Comparison of ENCODE assay signal across 34 mouse cellular contexts in the genomic region with DNA sequence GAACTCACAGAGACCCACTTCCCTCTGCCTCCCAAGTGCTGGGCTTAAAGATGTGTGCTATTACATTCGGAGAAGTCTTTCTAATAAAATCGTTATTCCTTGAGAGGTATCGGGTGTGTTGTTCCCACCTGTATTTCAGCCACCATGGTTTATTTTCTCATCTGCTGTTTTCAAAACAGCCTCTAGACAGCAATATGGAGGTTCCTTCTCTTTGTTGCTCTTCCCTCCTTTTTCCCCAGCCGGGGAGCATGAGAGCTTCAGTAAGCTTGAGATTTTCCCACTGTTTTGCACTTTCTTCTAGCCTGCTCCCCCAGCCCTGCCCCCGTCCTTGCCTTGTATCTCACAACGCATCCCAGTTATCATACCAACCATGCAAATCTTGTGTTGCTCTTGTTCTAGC.
"Had no signal": no experiment of that assay in that cellular context is flagged by ENCODE, and none has a peak within 500 bp of the region (broad histone marks: within the 10 kb centered on the region; RNA-seq: fewer than 3 reads in every experiment).

No protein-coding gene starts in this region.

- H3K9me3 ChIP-seq: heart, embryonic 10.5 days; heart, embryonic 12.5 days; heart, embryonic 13.5 days; heart, embryonic 15.5 days; hindbrain, embryonic 10.5 days; hindbrain, embryonic 12.5 days; hindbrain, embryonic 13.5 days; hindbrain, embryonic 15.5 days; intestine, embryonic 15.5 days; kidney, embryonic 15.5 days had no signal

- ATAC-seq: hindbrain, embryonic 16.5 days; hindbrain, postnatal 0 days; inflammation-experienced regulatory T-cells, adult 6 months; intestine, embryonic 15.5 days; intestine, embryonic 16.5 days; intestine, postnatal 0 days had no signal

- H3K27me3 ChIP-seq: heart, embryonic 12.5 days; heart, embryonic 13.5 days; heart, embryonic 15.5 days; hindbrain, embryonic 12.5 days; hindbrain, embryonic 15.5 days; intestine, embryonic 15.5 days; kidney, embryonic 15.5 days had no signal

- H3K36me3 ChIP-seq: heart, embryonic 10.5 days; heart, embryonic 12.5 days; heart, embryonic 13.5 days; heart, embryonic 15.5 days; hindbrain, embryonic 10.5 days; hindbrain, embryonic 12.5 days; hindbrain, embryonic 13.5 days; hindbrain, embryonic 15.5 days; intestine, embryonic 15.5 days; kidney, embryonic 15.5 days had no signal

- H3K4me3 ChIP-seq: heart, embryonic 10.5 days; heart, embryonic 12.5 days; heart, embryonic 13.5 days; heart, embryonic 15.5 days; hindbrain, embryonic 10.5 days; hindbrain, embryonic 12.5 days; hindbrain, embryonic 13.5 days; hindbrain, embryonic 15.5 days; intestine, embryonic 15.5 days; kidney, embryonic 15.5 days; layer of hippocampus, adult 2 months had no signal

- H3K4me2 ChIP-seq: heart, embryonic 12.5 days; heart, embryonic 13.5 days; heart, embryonic 15.5 days; hindbrain, embryonic 12.5 days; hindbrain, embryonic 13.5 days; hindbrain, embryonic 14.5 days; hindbrain, embryonic 15.5 days; intestine, embryonic 15.5 days; kidney, embryonic 15.5 days had no signal

- H3K27ac ChIP-seq: heart, embryonic 10.5 days; heart, embryonic 13.5 days; heart, embryonic 15.5 days; hindbrain, embryonic 10.5 days; hindbrain, embryonic 12.5 days; hindbrain, embryonic 13.5 days; hindbrain, embryonic 14.5 days; hindbrain, embryonic 15.5 days; hindbrain, postnatal 0 days; intestine, embryonic 15.5 days; kidney, embryonic 15.5 days; kidney, postnatal 0 days; layer of hippocampus, adult 2 months had no signal

- H3K9ac ChIP-seq: heart, embryonic 12.5 days; heart, embryonic 13.5 days; heart, embryonic 15.5 days; hindbrain, embryonic 12.5 days; hindbrain, embryonic 13.5 days; hindbrain, embryonic 14.5 days; hindbrain, embryonic 15.5 days; intestine, embryonic 15.5 days; kidney, embryonic 15.5 days had no signal

- H3K4me1 ChIP-seq: heart, embryonic 10.5 days; intestine, embryonic 15.5 days had no signal

- DNase-seq: heart, postnatal 10 days; heart, postnatal 14 days; heart, postnatal 36 days; heart, postnatal 4 days; kidney, adult 11 months; kidney, adult 18-20 months; kidney, adult 2 months; kidney, adult 8-10 months; kidney, adult 9 months; kidney, postnatal 10 days; kidney, postnatal 14 days; kidney, postnatal 25 days; kidney, postnatal 36 days; kidney, postnatal 4 days; layer of hippocampus, adult 9-11 months; layer of hippocampus, postnatal 36 days had no signal
